Mouse (Mus musculus): ENCODE data around the gene 4930407I10Rik. TPM values are rescaled to one million over a fixed set of nuclear protein-coding genes. Genes with fewer than 3 reads are reported as not detected.
A peak's percentile ranks its signal among the peaks of the same experiment; 100 is the strongest.

Gene 4930407I10Rik
- polyA plus RNA-seq, 1 experiment, result not detected

DNA sequence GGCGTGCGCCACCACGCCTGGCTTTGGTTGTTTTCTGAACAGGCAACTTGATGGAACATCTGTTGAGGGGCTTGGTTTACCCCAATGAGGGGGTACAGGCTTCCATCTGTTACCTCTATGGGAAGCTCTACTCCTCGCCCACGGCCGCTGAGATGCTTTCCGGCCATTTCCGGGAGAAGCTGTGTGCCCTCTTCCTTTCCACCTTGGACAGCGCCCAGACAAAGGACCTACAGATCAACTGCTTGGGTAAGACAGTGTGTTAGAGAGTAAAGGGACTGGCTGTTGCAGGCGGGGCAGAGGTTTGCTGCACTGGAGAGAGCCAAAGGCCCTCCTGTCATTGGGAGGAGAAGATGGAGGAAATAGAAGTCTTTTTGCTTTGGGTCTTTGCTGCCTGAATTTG, 20.9 kb downstream of the 4930407I10Rik start:
- Histone ChIP-seq H3K4me1 (ENCODE audit: control insufficient read depth) (no peaks in the 10 kb centered on the region), H3K4me3 (replicated peaks) (no peak overlapping the region), H3K36me3 (ENCODE audit: control insufficient read depth) (no peaks in the 10 kb centered on the region), H3K9me3 (ENCODE audit: control insufficient read depth, low read length) (no peaks in the 10 kb centered on the region), H3K27me3 (ENCODE audit: control insufficient read depth) (peaks cover 9% of the 10 kb centered on the region; the same call in 1 of the 2 replicates)
- no peak for TF ChIP-seq TAL1 (IDR thresholded peaks at IDR 0.05; ENCODE audit: low read length)
- TF ChIP-seq GATA1 (IDR thresholded peaks at IDR 0.05; ENCODE audit: low read length), result no peak

- no peaks in the 10 kb centered on the region for H3K36me3 ChIP-seq (ENCODE audit: control insufficient read depth)
- TF ChIP-seq GATA1 (IDR thresholded peaks at IDR 0.05; ENCODE audit: low read length) (no peak), TAL1 (IDR thresholded peaks at IDR 0.05; ENCODE audit: low read length) (no peak)
- no peaks in the 10 kb centered on the region for H3K4me1 ChIP-seq (ENCODE audit: control insufficient read depth)
- H3K4me3 ChIP-seq (replicated peaks), result no peak overlapping the region
- H3K9me3 ChIP-seq (ENCODE audit: control insufficient read depth, low read length), result no peaks in the 10 kb centered on the region
- H3K27me3 ChIP-seq (ENCODE audit: control insufficient read depth), result 0 out of 2 replicates have a peak, but pooled peaks cover 7% of the 10 kb centered on the region
Observed at GRCm38 (mm10) chr15:82081161-82081560, 22.2 kb downstream of the 4930407I10Rik start.

- H3K27me3 ChIP-seq (ENCODE audit: control insufficient read depth), result peaks cover 16% of the 10 kb centered on the region
- H3K4me1 ChIP-seq (ENCODE audit: control insufficient read depth), result no peaks in the 10 kb centered on the region
- H3K4me3 ChIP-seq (replicated peaks), result no peak overlapping the region
- H3K36me3 ChIP-seq (ENCODE audit: control insufficient read depth), result no peaks in the 10 kb centered on the region
- no peaks in the 10 kb centered on the region for H3K9me3 ChIP-seq (ENCODE audit: control insufficient read depth, low read length)
- TF ChIP-seq TAL1 (IDR thresholded peaks at IDR 0.05; ENCODE audit: low read length), result no peak
- no peak for TF ChIP-seq GATA1 (IDR thresholded peaks at IDR 0.05; ENCODE audit: low read length)
Observed at GRCm38 (mm10) chr15:82085606-82086005, 26.7 kb downstream of the 4930407I10Rik start.

- H3K4me3 ChIP-seq (replicated peaks), result no peak overlapping the region
- peaks cover 16% of the 10 kb centered on the region for H3K27me3 ChIP-seq (ENCODE audit: control insufficient read depth)
- no peaks in the 10 kb centered on the region for H3K9me3 ChIP-seq (ENCODE audit: control insufficient read depth, low read length)
- no peaks in the 10 kb centered on the region for H3K36me3 ChIP-seq (ENCODE audit: control insufficient read depth)
- H3K4me1 ChIP-seq (ENCODE audit: control insufficient read depth), result no peaks in the 10 kb centered on the region
- TF ChIP-seq TAL1 (IDR thresholded peaks at IDR 0.05; ENCODE audit: low read length) (no peak), GATA1 (IDR thresholded peaks at IDR 0.05; ENCODE audit: low read length) (no peak)
Observed at GRCm38 (mm10) chr15:82086131-82086530, 27.2 kb downstream of the 4930407I10Rik start.

DNA sequence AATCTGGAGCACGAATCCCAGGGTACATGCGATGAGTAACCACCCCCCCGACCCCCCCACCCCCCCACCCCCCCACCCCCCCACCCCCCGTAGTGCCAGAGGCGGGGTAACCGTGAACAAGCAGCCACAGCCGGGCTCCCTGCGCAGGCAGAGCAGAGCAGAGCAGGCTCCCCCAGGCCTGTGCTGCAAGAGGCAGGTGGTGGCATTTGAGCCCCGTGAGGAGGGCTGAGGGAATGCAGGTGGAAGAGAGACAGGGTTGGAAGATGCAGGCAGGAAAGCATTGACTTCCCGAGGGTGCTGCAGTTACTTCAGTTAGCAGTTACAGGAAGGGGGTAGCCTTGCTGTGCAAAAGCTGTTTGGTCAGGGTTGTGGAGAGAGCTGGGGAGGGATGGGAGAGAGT, 28.3 kb downstream of the 4930407I10Rik start:
- no peaks in the 10 kb centered on the region for H3K9me3 ChIP-seq (ENCODE audit: control insufficient read depth, low read length)
- no peaks in the 10 kb centered on the region for H3K4me1 ChIP-seq (ENCODE audit: control insufficient read depth)
- TF ChIP-seq TAL1 (IDR thresholded peaks at IDR 0.05; ENCODE audit: low read length), result no peak
- H3K4me3 ChIP-seq (replicated peaks), result no peak overlapping the region
- no peaks in the 10 kb centered on the region for H3K36me3 ChIP-seq (ENCODE audit: control insufficient read depth)
- H3K27me3 ChIP-seq (ENCODE audit: control insufficient read depth), result peaks cover 12% of the 10 kb centered on the region

DNA sequence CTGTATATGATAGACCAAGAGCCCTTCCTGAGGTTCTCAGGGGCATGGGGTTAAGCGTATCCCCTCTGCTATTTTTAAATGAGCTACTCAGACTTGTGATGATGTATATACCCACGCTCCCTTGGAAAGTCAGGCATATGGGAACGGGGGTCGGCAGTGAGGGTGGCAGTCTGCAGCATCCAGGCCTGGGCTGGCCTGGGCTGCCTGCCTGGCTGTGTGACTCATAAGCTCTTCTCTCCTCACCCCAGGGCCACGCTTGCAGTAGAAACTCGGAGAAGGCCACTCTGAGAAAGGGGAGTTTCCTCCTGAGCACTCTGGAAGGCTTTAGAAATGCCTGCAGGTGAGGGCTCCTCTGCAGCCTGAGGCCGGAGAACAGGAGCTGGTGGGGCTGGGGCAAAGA, 32.1 kb downstream of the 4930407I10Rik start:
- Histone ChIP-seq H3K4me3 (replicated peaks) (no peak overlapping the region), H3K27me3 (ENCODE audit: control insufficient read depth) (peaks cover 11% of the 10 kb centered on the region), H3K9me3 (ENCODE audit: control insufficient read depth, low read length) (no peaks in the 10 kb centered on the region)

GRCm38 (mm10) chr15:82106953-82107555, 48.1 kb downstream of the 4930407I10Rik start:
- Histone ChIP-seq H3K9me3 (ENCODE audit: control insufficient read depth, low read length) (no peaks in the 10 kb centered on the region), H3K27me3 (ENCODE audit: control insufficient read depth) (peaks cover 2% of the 10 kb centered on the region), H3K4me1 (ENCODE audit: control insufficient read depth) (no peaks in the 10 kb centered on the region), H3K36me3 (ENCODE audit: control insufficient read depth) (no peaks in the 10 kb centered on the region), H3K4me3 (replicated peaks) (peak overlapping the region; percentile 60)
- TF ChIP-seq TAL1 (IDR thresholded peaks at IDR 0.05; ENCODE audit: low read length) (no peak), GATA1 (IDR thresholded peaks at IDR 0.05; ENCODE audit: low read length) (no peak)

More for the DNA sequence above, 32.1 kb downstream of the 4930407I10Rik start:
- H3K4me1 ChIP-seq (ENCODE audit: control insufficient read depth), result no peaks in the 10 kb centered on the region
- TF ChIP-seq TAL1 (IDR thresholded peaks at IDR 0.05; ENCODE audit: low read length) (no peak), GATA1 (IDR thresholded peaks at IDR 0.05; ENCODE audit: low read length) (no peak)
- no peaks in the 10 kb centered on the region for H3K36me3 ChIP-seq (ENCODE audit: control insufficient read depth)

Other genes starting within 250 kb of the 4930407I10Rik start
- 1.7 and 2.3 TPM in 2 replicates for gene Tob2, start 200.4 kb upstream of the 4930407I10Rik start, polyA plus RNA-seq (2012)
- 1.9 and 3.0 TPM in 2 replicates for gene Phf5a, start 187.2 kb upstream of the 4930407I10Rik start, polyA plus RNA-seq (2012)
- gene Aco2, start 186.8 kb upstream of the 4930407I10Rik start, polyA plus RNA-seq (2012), result 17.5 and 19.1 TPM in 2 replicates
- gene Polr3h, start 132.9 kb upstream of the 4930407I10Rik start, polyA plus RNA-seq (2012), result 5.2 and 7.4 TPM in 2 replicates
- not detected in 2 replicates for gene Csdc2, start 122.4 kb upstream of the 4930407I10Rik start, polyA plus RNA-seq (2012)
- gene Pmm1, start 98.2 kb upstream of the 4930407I10Rik start, polyA plus RNA-seq (2012), result 4.2 and 6.3 TPM in 2 replicates
- not detected in 2 replicates for gene 1700029P11Rik, start 78.6 kb upstream of the 4930407I10Rik start, polyA plus RNA-seq (2012)
- gene Xrcc6, start 71.3 kb upstream of the 4930407I10Rik start, polyA plus RNA-seq (2012), result 1.2 and 1.4 TPM in 2 replicates
- gene Desi1, start 25.3 kb upstream of the 4930407I10Rik start, polyA plus RNA-seq (2012), result 2.9 and 4.2 TPM in 2 replicates
- gene Snu13, start 11.6 kb upstream of the 4930407I10Rik start, polyA plus RNA-seq (2012), result 3.0 and 10.5 TPM in 2 replicates
- not detected in 2 replicates for gene Mei1, start 10.8 kb downstream of the 4930407I10Rik start, polyA plus RNA-seq (2012)
- gene Ccdc134, start 68.8 kb downstream of the 4930407I10Rik start, polyA plus RNA-seq (2012), result 0.70 and 0.73 TPM in 2 replicates
- 14.2 and 17.0 TPM in 2 replicates for gene Srebf2, start 88.0 kb downstream of the 4930407I10Rik start, polyA plus RNA-seq (2012)
- gene Shisa8, start 153.7 kb downstream of the 4930407I10Rik start, polyA plus RNA-seq (2012), result 0.03 TPM in 2 replicates
- gene Tnfrsf13c, start 165.2 kb downstream of the 4930407I10Rik start, polyA plus RNA-seq (2012), result 0.36 TPM in 1 of 2 replicates, not detected in the other
- gene Cenpm, start 185.6 kb downstream of the 4930407I10Rik start, polyA plus RNA-seq (2012), result 16.4 and 20.1 TPM in 2 replicates
- not detected in 2 replicates for gene 1500009C09Rik, start 193.2 kb downstream of the 4930407I10Rik start, polyA plus RNA-seq (2012)
- not detected in 2 replicates for gene Sept3, start 215.7 kb downstream of the 4930407I10Rik start, polyA plus RNA-seq (2012)
- not detected in 2 replicates for gene Wbp2nl, start 239.8 kb downstream of the 4930407I10Rik start, polyA plus RNA-seq (2012)

Data from erythroblast, embryonic 14.5 days (primary cell).